Mouse (Mus musculus): Measurements from ENCODE around the gene Ppp3ca.

Gene Ppp3ca

GRCm38 (mm10) chr3:136725311-136726156 lies 55.6 kb downstream of the Ppp3ca start:
- no peak for DNase-seq

- DNase-seq = no peak
Measured at GRCm38 (mm10) chr3:136727877-136728276, 58.0 kb downstream of the Ppp3ca start.

GRCm38 (mm10) chr3:136729978-136730377 lies 60.1 kb downstream of the Ppp3ca start:
- no peak for DNase-seq

GRCm38 (mm10) chr3:136731579-136731978 lies 61.7 kb downstream of the Ppp3ca start:
- DNase-seq = no peak

- no peak for DNase-seq
Measured at GRCm38 (mm10) chr3:136736021-136736420, 66.1 kb downstream of the Ppp3ca start.

GRCm38 (mm10) chr3:136736773-136737298 lies 66.9 kb downstream of the Ppp3ca start:
- no peak for DNase-seq

- no peak for DNase-seq
Measured at GRCm38 (mm10) chr3:136738474-136738873, 68.5 kb downstream of the Ppp3ca start.

- DNase-seq = no peak
Measured at GRCm38 (mm10) chr3:136738914-136739313, 69.0 kb downstream of the Ppp3ca start.

- no peak for DNase-seq
Measured at GRCm38 (mm10) chr3:136741659-136742058, 71.7 kb downstream of the Ppp3ca start.

GRCm38 (mm10) chr3:136742258-136743057 lies 72.5 kb downstream of the Ppp3ca start:
- DNase-seq = no peak

GRCm38 (mm10) chr3:136744295-136744897 lies 74.5 kb downstream of the Ppp3ca start:
- DNase-seq = no peak

GRCm38 (mm10) chr3:136745456-136745855 lies 75.5 kb downstream of the Ppp3ca start:
- DNase-seq = no peak

- no peak for DNase-seq
Measured at GRCm38 (mm10) chr3:136748761-136749476, 79.0 kb downstream of the Ppp3ca start.

GRCm38 (mm10) chr3:136749477-136749797 lies 79.5 kb downstream of the Ppp3ca start:
- DNase-seq = no peak

- DNase-seq = no peak
Measured at GRCm38 (mm10) chr3:136749951-136750350, 80.0 kb downstream of the Ppp3ca start.

- no peak for DNase-seq
Measured at GRCm38 (mm10) chr3:136752126-136752716, 82.3 kb downstream of the Ppp3ca start.

GRCm38 (mm10) chr3:136756137-136756536 lies 86.2 kb downstream of the Ppp3ca start:
- no peak for DNase-seq

GRCm38 (mm10) chr3:136759446-136759845 lies 89.5 kb downstream of the Ppp3ca start:
- no peak for DNase-seq

- no peak for DNase-seq
Measured at GRCm38 (mm10) chr3:136761292-136761978, 91.5 kb downstream of the Ppp3ca start.

- DNase-seq = no peak
Measured at GRCm38 (mm10) chr3:136761979-136762341, 92.0 kb downstream of the Ppp3ca start.

GRCm38 (mm10) chr3:136763717-136764270 lies 93.9 kb downstream of the Ppp3ca start:
- DNase-seq = no peak

Measured in thymus, postnatal 14 days (tissue).